Mouse (Mus musculus): ENCODE measurements around the gene Sp4. TPM values are rescaled to one million over a fixed set of nuclear protein-coding genes. Genes with fewer than 3 reads are reported as not detected.

Sp4 gene
- polyA plus RNA-seq (2012; fragmentation: generic; extraction: Trizol) = under 1 TPM; 0.02 to 0.52 TPM

DNA sequence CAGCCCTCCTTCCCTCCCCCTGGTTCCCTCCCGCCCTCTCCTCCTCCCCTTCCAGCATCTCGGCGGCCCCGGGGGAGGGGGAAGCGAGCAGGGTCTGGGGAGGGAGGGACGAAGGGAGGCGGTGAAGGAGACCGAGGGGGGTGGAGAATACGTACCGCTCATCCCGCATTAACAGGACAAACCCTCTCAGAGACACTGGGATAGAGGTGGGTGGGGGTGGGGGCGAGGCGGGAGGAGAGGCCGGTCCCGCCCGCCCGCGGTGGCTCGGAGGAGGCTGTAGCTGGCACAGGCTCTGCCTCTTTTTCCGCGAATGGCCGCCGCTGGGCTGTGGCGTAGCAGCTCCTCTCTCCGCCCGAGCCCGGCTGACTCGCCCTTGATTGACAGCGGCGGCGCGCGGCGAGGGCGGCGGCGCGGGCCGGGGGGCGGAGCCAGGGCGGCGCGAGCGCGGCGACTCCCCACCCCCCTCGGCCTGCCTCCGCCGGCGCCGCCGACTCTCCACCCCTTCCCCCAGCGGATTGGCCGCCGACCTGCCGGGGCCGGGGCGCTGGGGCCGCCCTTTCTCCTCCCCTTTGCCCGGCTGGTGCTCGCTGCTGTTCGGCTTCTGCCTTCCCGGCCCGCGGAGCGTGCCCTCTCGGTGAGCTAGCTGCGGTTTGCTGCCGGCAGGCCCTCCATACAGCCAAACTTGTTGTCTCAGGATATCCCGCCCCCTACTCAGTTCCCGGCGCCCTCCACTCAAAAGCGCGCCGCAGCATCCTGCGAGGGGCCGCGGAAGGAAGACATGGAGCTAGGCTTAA lies at the start of gene Sp4:
Sp4 (minus strand) TSS at position 369 of the 794 bp plus-strand sequence.

DNA sequence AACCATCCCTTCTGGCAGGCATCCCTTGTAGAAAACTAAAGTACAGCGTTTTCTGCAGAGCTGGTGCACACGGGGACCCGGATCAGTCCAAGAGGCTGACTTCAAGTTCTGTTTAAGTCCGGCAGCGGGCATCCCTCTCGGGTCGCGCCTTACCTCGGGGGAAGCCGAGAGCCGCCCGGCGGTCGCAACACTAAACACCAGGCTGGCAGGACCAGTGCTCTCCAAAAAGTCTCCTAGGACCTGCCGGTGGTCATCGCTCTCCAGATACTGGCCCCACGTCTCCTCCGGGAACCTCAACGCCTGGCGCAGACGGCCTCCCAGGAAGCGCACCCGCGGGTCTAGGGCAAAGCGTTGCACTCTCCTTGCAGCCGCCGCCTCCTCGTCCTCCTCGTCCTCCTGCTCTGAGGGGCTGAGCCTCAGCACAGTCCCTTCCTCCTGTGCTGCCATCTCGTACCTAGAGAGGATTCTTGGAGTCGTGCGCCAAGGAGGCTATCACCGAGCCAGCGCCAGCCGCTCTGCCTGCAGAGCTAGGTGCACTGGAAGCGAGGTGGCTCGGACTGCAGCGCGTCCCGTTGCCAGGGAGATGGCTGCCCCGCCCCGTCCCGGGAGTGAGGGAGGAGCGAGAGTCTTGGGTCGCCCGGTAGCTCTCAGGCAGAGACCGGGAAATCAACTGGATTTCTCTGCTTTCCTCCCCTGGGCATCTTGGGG lies 102.7 kb downstream of the Sp4 start, which contains the start of gene Dnah11:
Dnah11 (minus strand) TSS at position 658 of the 708 bp plus-strand sequence.

Other genes starting within 250 kb of the Sp4 start
- under 1 TPM in 1 of 2 experiments, not detected in 1; under 0.01 TPM for gene Dnah11, start 102.4 kb downstream of the Sp4 start, polyA plus RNA-seq (2012; fragmentation: generic; extraction: Trizol)